In genomic region chr17:26078851-26079250, GRCm38 (mm10) we compare ENCODE assay signal across 16 mouse cellular contexts.
"Had no signal": no experiment of that assay in that cellular context is flagged by ENCODE, and none has a peak within 500 bp of the region (broad histone marks: within the 10 kb centered on the region; RNA-seq: fewer than 3 reads in every experiment).

No protein-coding gene starts in this region.

- H3K27ac ChIP-seq: kidney, postnatal 0 days; limb, embryonic 13.5 days; liver, embryonic 15.5 days had no signal

- H3K9me3 ChIP-seq: limb, embryonic 13.5 days; liver, embryonic 15.5 days had no signal

- H3K4me2 ChIP-seq: limb, embryonic 13.5 days; liver, embryonic 15.5 days had no signal

- DNase-seq: kidney, adult 11 months; kidney, adult 9 months; kidney, postnatal 36 days; left cerebral cortex, postnatal 4 days; lung, adult 2 months; lung, postnatal 36 days; right cerebral cortex, adult 18-20 months; right cerebral cortex, postnatal 4 days; spleen, adult 18-20 months; thymus, adult 18-20 months; thymus, postnatal 25 days had no signal

- H3K4me1 ChIP-seq: limb, embryonic 13.5 days; liver, embryonic 15.5 days had no signal

- H3K4me3 ChIP-seq: limb, embryonic 13.5 days; liver, embryonic 15.5 days had no signal

- H3K36me3 ChIP-seq: liver, embryonic 15.5 days had no signal

- H3K27me3 ChIP-seq: limb, embryonic 13.5 days had no signal

- ATAC-seq: lung, postnatal 0 days; midbrain, embryonic 16.5 days had no signal

- H3K9ac ChIP-seq: limb, embryonic 13.5 days; liver, embryonic 15.5 days had no signal
